Mouse (Mus musculus): ENCODE measurements around the gene Nxpe3. TPM values are rescaled to one million over a fixed set of nuclear protein-coding genes. Genes with fewer than 3 reads are reported as not detected.
"Not testable (repeated sequence)": the region's sequence is repeated elsewhere in the genome, so short reads cannot be mapped to it uniquely, and the experiment has no call there.

Gene Nxpe3
- polyA plus RNA-seq, 2 experiments from 2014 or later: 15.0 to 28.2 TPM

GRCm38 (mm10) chr16:55889451-55889850, 5.6 kb downstream of the Nxpe3 start:
- ATAC-seq: no peak

GRCm38 (mm10) chr16:55888584-55888960, 6.5 kb downstream of the Nxpe3 start:
- ATAC-seq: no peak

DNA sequence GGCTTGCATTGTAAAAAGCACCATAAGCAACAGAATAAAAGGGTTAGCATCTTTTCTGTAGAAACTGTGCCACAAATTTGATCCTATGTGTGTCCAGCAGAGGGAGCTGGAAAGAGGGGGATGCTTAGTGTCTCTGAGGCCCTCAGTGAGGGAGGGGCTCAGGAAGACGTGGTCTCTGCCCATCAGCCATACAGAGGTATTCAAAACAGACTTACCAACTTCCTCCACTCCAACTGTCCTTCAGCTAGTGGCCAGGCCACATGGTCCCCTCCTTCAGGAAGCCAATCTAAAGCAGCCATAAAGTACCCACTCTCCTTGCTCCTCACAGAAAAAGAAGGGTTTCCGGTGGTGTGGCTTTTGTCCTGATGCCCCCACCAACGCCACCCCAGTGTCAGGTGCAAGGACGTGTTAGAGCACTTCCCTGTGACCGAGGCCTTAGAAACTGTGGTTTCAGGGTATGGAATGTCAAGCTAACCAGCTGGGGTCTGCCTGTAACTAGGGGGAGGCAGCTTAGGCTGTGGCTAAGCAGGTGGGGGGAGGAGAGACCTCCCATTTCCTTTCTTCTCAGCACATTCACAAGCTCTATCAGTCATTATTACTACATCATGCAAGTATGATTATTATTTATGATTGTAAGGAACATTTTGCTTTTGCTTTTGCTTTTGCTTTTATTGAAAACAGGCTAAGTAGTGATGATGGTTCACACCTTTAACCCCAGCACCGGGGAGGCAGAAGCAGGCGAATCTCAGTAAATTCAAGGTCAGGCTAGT, 7.1 kb downstream of the Nxpe3 start:
- ATAC-seq: peak; percentile 59

DNA sequence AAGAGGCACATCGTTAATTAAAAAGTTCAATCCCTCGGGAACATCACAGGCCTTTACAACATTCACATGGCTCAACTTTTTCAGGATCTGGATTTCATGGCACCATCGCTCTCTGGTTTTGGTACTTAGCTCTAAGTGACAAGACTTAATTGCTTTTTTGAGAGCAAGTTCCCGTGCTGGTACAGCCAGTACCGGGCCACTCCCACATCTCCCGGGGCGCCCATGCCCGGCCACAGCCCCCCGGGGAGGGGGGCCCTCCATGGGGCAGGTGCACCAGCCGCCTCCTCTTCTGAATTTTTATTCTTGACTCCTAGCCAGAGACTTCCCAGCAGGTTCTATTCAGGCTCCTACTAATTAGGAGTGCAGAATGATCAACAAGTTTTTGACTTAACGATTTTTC, 10.8 kb downstream of the Nxpe3 start:
- ATAC-seq: no peak

GRCm38 (mm10) chr16:55876025-55876424, 19.1 kb downstream of the Nxpe3 start:
- ATAC-seq: no peak

GRCm38 (mm10) chr16:55863832-55864231, 31.3 kb downstream of the Nxpe3 start:
- no peak for ATAC-seq

DNA sequence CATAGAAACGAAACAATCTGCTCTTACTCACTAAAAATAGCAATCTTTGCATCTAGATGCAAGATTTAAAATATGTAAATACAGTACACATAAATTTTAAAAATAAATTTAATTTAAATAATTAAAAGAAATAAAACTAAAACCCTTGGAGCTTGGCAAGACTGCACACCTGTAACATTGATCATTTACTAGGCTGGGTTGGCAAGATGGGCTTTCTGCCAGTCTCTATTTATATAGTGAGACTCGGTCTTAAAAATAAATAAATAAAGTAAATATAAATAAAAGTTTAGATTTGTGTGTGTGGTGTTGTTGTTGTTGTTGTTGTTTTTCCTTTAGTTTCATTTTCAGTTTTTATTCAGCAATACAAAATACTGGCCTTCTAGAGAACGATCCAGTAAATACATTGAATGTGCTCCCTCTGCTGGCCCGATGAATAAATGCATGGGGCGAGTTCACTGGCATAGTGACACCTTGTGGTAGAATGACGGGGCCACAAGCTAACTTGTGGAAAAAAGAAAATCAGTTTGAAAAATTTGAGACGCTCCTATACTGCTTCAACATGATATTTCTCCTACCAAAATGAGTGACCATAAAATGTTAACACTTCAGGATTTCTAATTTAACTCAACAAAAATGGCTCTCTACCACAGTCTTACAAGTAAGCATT, 31.8 kb downstream of the Nxpe3 start:
- peak; percentile 83 for ATAC-seq

- ATAC-seq: no peak
Measured at GRCm38 (mm10) chr16:55861104-55861503, 34.0 kb downstream of the Nxpe3 start.

DNA sequence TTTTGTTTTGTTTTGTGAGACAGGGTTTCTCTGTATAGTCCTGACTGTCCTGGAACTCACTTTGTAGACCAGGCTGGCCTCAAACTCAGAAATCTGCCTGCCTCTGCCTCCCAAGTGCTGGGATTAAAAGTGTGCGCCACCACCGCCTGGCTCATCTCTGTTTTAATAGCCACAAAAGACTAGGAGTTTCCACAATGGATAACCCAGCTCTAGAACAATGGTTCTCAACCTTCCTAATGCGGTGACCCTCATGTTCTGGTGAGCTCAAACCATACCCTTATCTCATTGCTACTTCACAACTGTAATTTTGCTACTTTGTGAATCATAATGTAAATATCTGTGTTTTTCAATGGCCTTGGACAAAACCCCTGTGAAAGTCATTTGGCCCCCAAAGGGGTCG, 35.7 kb downstream of the Nxpe3 start:
- not testable (repeated sequence) for ATAC-seq

GRCm38 (mm10) chr16:55858465-55858864, 36.6 kb downstream of the Nxpe3 start:
- peak; percentile 63 for ATAC-seq

GRCm38 (mm10) chr16:55852943-55853727, 42.0 kb downstream of the Nxpe3 start:
- ATAC-seq: peak; percentile 81

GRCm38 (mm10) chr16:55852515-55852914, 42.6 kb downstream of the Nxpe3 start:
- no peak for ATAC-seq

- no peak for ATAC-seq
Measured at GRCm38 (mm10) chr16:55850485-55850884, 44.6 kb downstream of the Nxpe3 start.

GRCm38 (mm10) chr16:55847679-55848078, 47.4 kb downstream of the Nxpe3 start:
- ATAC-seq: peak; percentile 33

DNA sequence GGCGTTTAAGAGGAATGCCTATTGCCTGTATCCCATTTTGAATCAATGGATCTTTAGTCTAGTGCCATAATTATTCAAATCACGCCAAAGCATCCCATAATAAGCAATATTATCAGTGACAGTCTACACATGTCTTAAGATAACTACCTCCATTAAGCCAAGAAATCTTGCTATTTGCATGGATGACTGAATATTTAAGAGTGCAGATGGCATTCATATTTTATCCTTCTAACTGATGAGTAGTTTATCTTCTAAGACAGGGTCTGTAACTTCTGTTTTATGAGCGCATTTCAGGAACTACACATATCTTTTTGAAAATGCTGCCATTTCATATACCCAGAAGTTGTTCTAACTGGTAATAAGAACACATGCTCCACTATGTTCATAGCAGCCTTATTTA, 50.2 kb downstream of the Nxpe3 start:
- no peak for ATAC-seq

- no peak for ATAC-seq
Measured at GRCm38 (mm10) chr16:55843919-55844318, 51.2 kb downstream of the Nxpe3 start.

GRCm38 (mm10) chr16:55843134-55843533, 52.0 kb downstream of the Nxpe3 start:
- no peak for ATAC-seq

DNA sequence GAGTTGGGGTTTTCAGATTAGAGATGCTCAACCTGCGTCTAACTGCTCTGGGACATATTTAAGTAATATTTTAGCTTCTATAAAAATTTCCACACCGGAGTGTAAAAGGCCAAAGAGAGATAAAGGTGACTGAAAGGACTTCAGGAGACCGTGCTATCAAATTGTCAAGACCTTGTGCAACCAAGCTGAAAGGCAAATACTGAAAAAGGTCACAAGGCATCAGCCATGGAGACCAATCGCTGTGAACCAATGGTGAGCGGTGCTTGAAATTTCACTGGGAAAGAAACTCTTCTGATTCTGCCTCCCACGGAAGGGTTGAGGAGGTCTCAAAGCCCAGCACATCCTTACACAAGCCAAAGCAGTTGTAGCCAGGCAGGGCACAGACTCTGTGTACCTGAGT, 53.6 kb downstream of the Nxpe3 start:
- no peak for ATAC-seq

DNA sequence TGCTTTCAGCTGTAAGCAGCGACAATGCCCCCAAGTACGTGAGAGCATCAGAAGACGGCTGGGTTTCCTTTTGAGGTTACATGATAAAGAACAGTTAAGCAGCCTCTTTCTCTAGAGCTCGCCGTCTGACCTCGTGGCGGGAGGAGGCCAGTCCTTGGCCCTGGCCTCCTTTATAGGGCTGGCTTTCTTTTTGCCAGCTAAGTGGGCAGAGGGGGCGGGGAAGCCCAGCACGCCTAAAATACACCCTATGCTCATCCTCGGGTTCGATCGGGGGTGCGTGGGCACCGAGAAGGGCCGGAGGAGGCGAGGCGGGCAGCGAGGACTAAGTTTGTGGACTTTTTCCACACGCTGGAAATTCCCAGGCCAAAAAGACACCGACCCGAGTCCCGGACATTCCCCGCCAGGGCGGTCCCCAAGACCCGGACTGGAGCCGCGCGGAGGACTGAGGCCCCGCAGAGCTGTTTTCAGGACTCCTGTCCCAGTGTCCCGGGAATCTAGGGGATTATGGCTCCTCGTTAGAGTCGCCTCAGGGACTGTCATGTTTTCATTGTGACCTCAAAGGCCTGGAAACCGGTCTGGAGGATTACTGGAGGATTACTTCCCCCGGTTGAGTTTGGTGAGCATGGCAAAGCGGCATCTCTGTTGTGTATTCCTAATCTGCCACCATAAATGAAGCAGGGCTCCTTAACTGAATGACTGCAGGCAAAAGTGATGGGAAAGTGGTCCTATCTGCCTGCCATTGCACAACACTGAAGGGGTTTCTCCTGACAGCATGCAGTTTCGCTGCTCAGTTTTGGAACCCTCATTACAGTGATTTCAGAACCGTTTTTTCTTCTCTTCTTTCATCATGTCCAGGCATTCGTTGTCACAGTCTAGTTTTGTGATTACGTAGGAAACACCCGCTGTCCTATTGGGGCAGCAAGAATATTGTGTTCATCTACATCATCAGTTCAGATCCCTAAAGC, 56.3 kb downstream of the Nxpe3 start, which contains the start of gene Nfkbiz:
Nfkbiz (minus strand) TSS at position 390 of the 965 bp plus-strand sequence.
- ATAC-seq: peak; percentile 67

DNA sequence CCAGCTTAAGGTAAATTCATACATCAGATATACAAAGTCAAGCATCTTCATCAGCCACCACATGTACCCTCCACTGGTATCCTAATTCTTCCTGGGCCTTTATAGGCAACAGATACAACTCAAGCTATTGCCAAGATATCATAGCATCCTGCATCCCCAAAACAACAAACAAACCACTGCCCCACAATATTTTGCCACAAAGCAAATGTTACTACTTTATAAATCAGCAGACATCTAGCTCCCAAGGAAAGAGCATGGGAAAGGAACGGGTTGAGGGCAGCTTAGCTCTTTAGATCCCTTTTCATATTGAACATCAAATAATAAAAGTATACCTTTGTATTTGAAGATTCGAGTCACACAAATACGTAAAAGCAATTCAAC, 57.0 kb downstream of the Nxpe3 start:
- no peak for ATAC-seq

GRCm38 (mm10) chr16:55837653-55838052, 57.4 kb downstream of the Nxpe3 start:
- ATAC-seq: not testable (repeated sequence)

DNA sequence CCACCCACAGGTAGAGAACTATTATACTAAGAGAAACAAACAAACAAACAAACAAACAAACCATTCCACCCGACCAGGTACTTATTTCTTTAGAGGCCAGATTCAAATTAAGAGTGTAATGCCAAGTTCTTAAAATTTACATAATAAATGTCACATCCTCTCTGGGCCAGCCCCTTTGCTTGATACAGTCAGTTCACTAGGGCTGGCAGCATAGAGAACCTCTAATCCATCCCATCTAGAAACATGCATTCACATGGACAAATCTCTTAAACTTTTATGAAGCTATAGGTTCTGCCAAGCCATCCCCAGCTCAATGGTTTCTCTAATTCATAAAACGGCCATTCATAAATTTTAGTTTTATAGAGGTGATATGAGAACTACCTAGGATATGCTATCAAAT, 57.9 kb downstream of the Nxpe3 start:
- peak; percentile 56 for ATAC-seq

Data from activated CD4-positive, CD25-positive, alpha-beta regulatory T cell, adult 4 months (primary cell).